Mouse (Mus musculus) stomach, embryonic 16.5 days (tissue): ENCODE results near the gene Phactr2. TPM values are rescaled to one million over a fixed set of nuclear protein-coding genes. Genes with fewer than 3 reads are reported as not detected.

Experiments used
- ATAC-seq: fragments of 200-750 bp; cut with Nextera tagmentation; 2 replicates; pipeline ENCODE4 v1.8.0; 2017; ENCODE audit warnings: moderate number of reproducible peaks, moderate TSS enrichment; ENCODE audit not compliant: insufficient read depth, low FRiP score
- H3K27ac ChIP-seq: fragments of 300-500 bp; sonication (generic); 2 replicates; pipeline ENCODE4 v1.5.1; 2014; ENCODE audit warnings: low read length
- H3K27me3 ChIP-seq: fragments of 300-500 bp; sonication (generic); 2 replicates; pipeline ENCODE4 v1.6.1; 2014; ENCODE audit warnings: low read length, control low read depth, mixed read lengths; ENCODE audit not compliant: control insufficient read depth, insufficient read depth
- H3K36me3 ChIP-seq: fragments of 300-500 bp; sonication (generic); 2 replicates; pipeline ENCODE4 v1.6.1; 2014; ENCODE audit warnings: low read length; ENCODE audit not compliant: control insufficient read depth, insufficient read depth
- H3K4me1 ChIP-seq: fragments of 300-500 bp; sonication (generic); 2 replicates; pipeline ENCODE4 v1.6.1; 2014; ENCODE audit warnings: low read length, control low read depth, mixed read lengths; ENCODE audit not compliant: control insufficient read depth, insufficient read depth
- H3K4me2 ChIP-seq: fragments of 300-500 bp; sonication (generic); 2 replicates; pipeline ENCODE4 v1.6.1; 2014; ENCODE audit warnings: low read depth, low read length, mixed read lengths
- H3K4me3 ChIP-seq: fragments of 300-500 bp; sonication (generic); replicated peaks from 2 replicates; pipeline ENCODE4 v1.5.1; 2014; ENCODE audit warnings: mild to moderate bottlenecking, low read length
- H3K9ac ChIP-seq: fragments of 300-500 bp; sonication (generic); 2 replicates; pipeline ENCODE4 v1.6.1; 2014; ENCODE audit warnings: low read length
- H3K9me3 ChIP-seq: fragments of 300-500 bp; sonication (generic); replicated peaks from 2 replicates; pipeline ENCODE4 v1.6.1; 2016; ENCODE audit warnings: low read length, control low read depth; ENCODE audit not compliant: control insufficient read depth
- WGBS: fragments of 180-500 bp; shearing (Covaris S2); extraction: QIAGEN DNeasy Blood & Tissue Kit; methylation state at CpG from one replicate; pipeline ENCODE4 v1.1.7; 2014; 5-methylcytosine and 5-hydroxymethylcytosine counted together
- polyA plus RNA-seq: library from polyadenylated mRNA; unstranded; fragments of >200 nt; fragmentation: Nextera tagmentation; extraction: Ambion mirVana; gene quantifications from 2 replicates; pipeline ENCODE4 v1.2.1, GENCODE M21; 2015

Gene Phactr2
- polyA plus RNA-seq, 1 experiment from 2014 or later: 26.4 TPM

DNA sequence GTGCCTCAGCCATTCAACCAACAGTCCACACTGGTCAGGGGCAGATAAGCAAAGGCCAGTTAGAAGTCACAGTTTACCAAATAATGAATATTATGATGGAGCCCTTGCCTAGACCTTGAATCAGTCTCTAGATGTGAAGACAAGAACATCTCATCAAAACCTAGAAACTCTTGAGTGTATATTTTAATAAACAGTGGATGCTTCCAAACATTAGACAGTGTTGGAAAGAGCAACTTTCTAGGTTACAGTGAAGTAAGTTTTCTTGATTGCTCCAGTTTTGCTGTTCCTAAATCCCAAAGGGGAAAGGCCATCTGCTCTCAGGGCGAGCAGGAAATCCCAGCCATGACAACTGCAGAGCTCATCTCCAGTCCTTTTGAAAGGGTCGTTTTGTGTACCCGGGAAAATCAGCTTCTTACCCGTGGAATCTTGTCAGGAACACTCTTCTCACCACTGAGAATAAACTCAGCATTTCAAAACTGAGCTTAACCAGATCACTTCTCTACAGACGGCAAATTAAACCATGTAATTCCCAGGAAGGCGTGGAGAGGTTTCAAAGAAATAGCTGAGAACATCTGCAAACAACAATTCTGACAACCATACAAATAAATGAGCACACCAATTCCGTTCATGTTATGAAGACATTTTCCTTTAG is 296.1 kb downstream of the Phactr2 start, which contains the start of gene Zc2hc1b:
Zc2hc1b (minus strand) TSS at position 51 of the 652 bp plus-strand sequence.
- H3K27me3 ChIP-seq: no peaks in the 10 kb centered on the region
- H3K4me2 ChIP-seq: no peak within 1 kb of the TSS
- H3K9me3 ChIP-seq: no peaks in the 10 kb centered on the region
- no peak within 1 kb of the TSS for H3K9ac ChIP-seq
- H3K36me3 ChIP-seq: peaks cover 40% of the 10 kb centered on the region
- WGBS: 56% methylated on average over 7 of the region's 7 CpGs
- no peak for ATAC-seq
- H3K27ac ChIP-seq: peak within 1 kb of the TSS; percentile 58
- no peak within 1 kb of the TSS for H3K4me3 ChIP-seq
- no peaks in the 10 kb centered on the region for H3K4me1 ChIP-seq

DNA sequence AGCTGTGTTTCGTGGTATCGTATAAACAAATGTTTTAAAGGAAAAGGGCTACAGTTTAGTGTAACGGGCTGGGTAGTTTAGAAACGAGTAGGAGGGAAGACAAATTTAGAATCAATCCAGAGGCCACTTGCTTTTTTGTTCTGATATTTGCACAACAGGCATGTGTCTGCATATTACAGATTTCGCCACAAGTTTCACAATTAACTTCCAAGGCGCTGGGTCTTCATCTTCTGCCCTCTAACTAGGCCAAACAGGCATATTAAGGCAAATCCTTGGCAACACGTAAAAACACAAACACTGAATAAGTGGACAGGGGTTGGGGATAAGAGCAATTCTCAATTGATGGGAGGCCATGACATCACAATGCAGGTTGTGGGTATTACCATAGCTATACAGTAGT is 298.3 kb downstream of the Phactr2 start:
- H3K36me3 ChIP-seq: peaks cover 30% of the 10 kb centered on the region
- ATAC-seq: no peak
- 63% methylated on average over 7 of the region's 7 CpGs for WGBS
- no peak overlapping the region for H3K27ac ChIP-seq
- no peak overlapping the region for H3K4me2 ChIP-seq
- no peak overlapping the region for H3K4me3 ChIP-seq
- H3K9ac ChIP-seq: no peak overlapping the region
- no peaks in the 10 kb centered on the region for H3K9me3 ChIP-seq
- no peaks in the 10 kb centered on the region for H3K27me3 ChIP-seq
- H3K4me1 ChIP-seq: peaks cover 14% of the 10 kb centered on the region

DNA sequence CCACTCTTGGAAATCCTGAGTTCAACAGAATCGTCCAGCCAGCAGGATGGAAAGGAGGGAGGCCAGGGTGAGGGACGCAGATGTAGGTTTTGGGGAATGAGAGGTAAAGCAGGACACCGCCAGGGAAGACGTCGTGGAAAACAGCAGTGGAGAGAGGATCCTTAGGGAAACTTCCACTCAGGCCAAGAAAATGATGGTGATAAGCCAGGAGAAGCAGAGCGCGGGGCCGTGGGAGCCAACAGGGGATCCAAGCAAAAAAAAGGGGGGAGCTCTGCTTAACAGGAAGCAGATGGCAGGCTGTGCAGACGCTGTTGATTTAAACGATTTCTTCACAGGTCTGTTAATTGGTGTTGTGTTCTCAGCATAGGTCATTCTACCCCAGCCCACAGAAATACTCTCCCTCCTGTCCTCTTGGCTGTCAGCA is 301.4 kb downstream of the Phactr2 start:
- H3K36me3 ChIP-seq: peaks cover 7% of the 10 kb centered on the region; the same call in 1 of the 2 replicates
- H3K9ac ChIP-seq: no peak overlapping the region; the same call in 1 of the 2 replicates
- H3K4me1 ChIP-seq: peaks cover 21% of the 10 kb centered on the region
- 32% methylated on average over 10 of the region's 10 CpGs for WGBS
- ATAC-seq: peak; percentile 77
- H3K9me3 ChIP-seq: no peaks in the 10 kb centered on the region
- H3K4me2 ChIP-seq: no peak overlapping the region
- no peaks in the 10 kb centered on the region for H3K27me3 ChIP-seq
- H3K27ac ChIP-seq: peak overlapping the region; percentile 76
- no peak overlapping the region for H3K4me3 ChIP-seq

GRCm38 (mm10) chr10:13171461-13171860 is 302.8 kb downstream of the Phactr2 start:
- H3K36me3 ChIP-seq: no peaks in the 10 kb centered on the region
- H3K4me3 ChIP-seq: no peak overlapping the region
- no peak overlapping the region for H3K9ac ChIP-seq
- no peaks in the 10 kb centered on the region for H3K27me3 ChIP-seq
- no peaks in the 10 kb centered on the region for H3K9me3 ChIP-seq
- no peak overlapping the region for H3K4me2 ChIP-seq
- no peak for ATAC-seq
- H3K4me1 ChIP-seq: peaks cover 21% of the 10 kb centered on the region
- H3K27ac ChIP-seq: peak overlapping the region; percentile 89
- 39% methylated on average over 2 of the region's 2 CpGs for WGBS

DNA sequence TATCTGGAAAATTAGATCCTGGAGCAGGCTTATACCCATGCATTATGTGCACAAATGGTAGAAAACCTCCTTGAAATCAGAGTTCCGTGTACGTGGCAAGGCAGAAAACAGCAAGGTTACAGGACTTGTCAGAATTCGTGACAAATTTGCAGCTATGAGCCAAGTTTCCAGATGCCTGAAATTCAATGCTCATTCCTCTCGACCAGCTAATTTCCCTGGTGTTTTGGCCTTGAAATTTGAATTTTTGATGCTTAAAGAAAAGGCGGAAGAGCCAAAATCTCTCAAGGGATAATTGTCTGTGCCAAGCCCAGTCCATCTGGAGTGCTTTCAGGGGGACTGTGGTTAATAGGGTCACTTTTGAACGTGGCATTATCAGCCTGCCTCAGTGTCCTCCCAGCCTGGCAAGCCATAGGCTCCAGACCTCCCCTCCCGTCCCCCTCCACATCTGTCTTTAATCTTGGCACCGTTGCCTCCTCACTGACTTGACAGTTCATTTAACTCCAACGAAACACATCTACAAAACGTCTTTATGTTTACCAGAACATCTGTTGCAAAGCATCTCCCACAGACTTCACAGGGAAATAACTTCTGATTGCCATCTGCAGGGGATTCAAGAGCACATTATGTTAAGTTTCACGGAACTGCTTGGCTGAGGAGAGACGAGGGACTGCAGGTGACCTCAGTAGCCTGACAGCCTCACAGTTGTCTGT is 303.3 kb downstream of the Phactr2 start:
- Histone ChIP-seq H3K4me1 (peaks cover 21% of the 10 kb centered on the region), H3K4me3 (no peak overlapping the region), H3K27me3 (no peaks in the 10 kb centered on the region), H3K27ac (peak overlapping the region; percentile 89), H3K9me3 (no peaks in the 10 kb centered on the region), H3K9ac (no peak overlapping the region), H3K4me2 (no peak overlapping the region), H3K36me3 (no peaks in the 10 kb centered on the region)
- WGBS: 25% methylated on average over 12 of the region's 12 CpGs
- ATAC-seq: peak; percentile 45; the same call in 1 of the 2 replicates

- ATAC-seq: no peak
- no peak overlapping the region for H3K9ac ChIP-seq
- H3K4me2 ChIP-seq: no peak overlapping the region
- H3K4me1 ChIP-seq: peaks cover 21% of the 10 kb centered on the region
- H3K27me3 ChIP-seq: no peaks in the 10 kb centered on the region
- peak overlapping the region; percentile 83 for H3K27ac ChIP-seq
- no peaks in the 10 kb centered on the region for H3K36me3 ChIP-seq
- H3K9me3 ChIP-seq: no peaks in the 10 kb centered on the region
- H3K4me3 ChIP-seq: no peak overlapping the region
- WGBS: 38% methylated on average over 5 of the region's 5 CpGs
These were observed 305.8 kb downstream of the Phactr2 start for GRCm38 (mm10) chr10:13168461-13168860.

- no peaks in the 10 kb centered on the region for H3K36me3 ChIP-seq
- H3K9ac ChIP-seq: no peak overlapping the region
- H3K4me3 ChIP-seq: no peak overlapping the region
- no peaks in the 10 kb centered on the region for H3K4me1 ChIP-seq
- no peaks in the 10 kb centered on the region for H3K9me3 ChIP-seq
- ATAC-seq: no peak
- H3K27ac ChIP-seq: peak overlapping the region; percentile 64; the same call in 1 of the 2 replicates
- H3K27me3 ChIP-seq: no peaks in the 10 kb centered on the region
- no peak overlapping the region for H3K4me2 ChIP-seq
- WGBS: 52% methylated on average over 4 of the region's 4 CpGs
These were observed 312.2 kb downstream of the Phactr2 start for GRCm38 (mm10) chr10:13162031-13162430.

DNA sequence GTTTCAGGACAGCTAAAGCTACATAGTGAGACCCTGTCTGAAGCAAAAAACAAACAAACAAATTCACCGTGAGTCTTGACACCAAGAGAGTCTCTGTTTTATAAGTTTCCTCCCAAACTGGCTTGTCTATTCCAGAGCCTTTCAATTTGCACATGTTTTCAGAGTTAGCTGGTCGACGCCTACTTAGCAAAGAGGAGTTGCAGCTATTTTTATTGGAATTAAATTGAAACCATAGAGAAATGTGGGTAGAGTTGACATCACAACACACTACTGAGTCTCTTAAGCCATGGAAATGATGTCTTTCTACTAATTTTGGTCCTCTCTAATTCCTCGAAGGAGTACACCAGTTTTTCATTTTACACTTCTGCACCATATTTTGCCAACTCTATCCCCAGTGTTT is 313.3 kb downstream of the Phactr2 start:
- Histone ChIP-seq H3K9me3 (no peaks in the 10 kb centered on the region), H3K4me1 (no peaks in the 10 kb centered on the region), H3K36me3 (no peaks in the 10 kb centered on the region), H3K27me3 (no peaks in the 10 kb centered on the region), H3K27ac (no peak overlapping the region), H3K9ac (no peak overlapping the region), H3K4me3 (no peak overlapping the region), H3K4me2 (no peak overlapping the region)
- no peak for ATAC-seq
- WGBS: 90% methylated on average over 4 of the region's 4 CpGs
